Mouse (Mus musculus) gastrocnemius, postnatal 36 days (tissue): ENCODE results near the gene Fmo5. TPM values are rescaled to one million over a fixed set of nuclear protein-coding genes. Genes with fewer than 3 reads are reported as not detected.

ENCODE experiments used
- microRNA-seq, 2 experiments: library from miRNA; unstranded; fragments of <30 nt; microRNA quantifications; one replicate each; pipeline ENCODE4 v1.2.0; 2021
- total RNA-seq, 2 experiments: library from RNA; stranded (reverse); gene quantifications; 2 replicates each; pipeline ENCODE4 v1.2.3; 2021

Gene Fmo5
- total RNA-seq, 2 experiments from 2014 or later: 5.2 to 5.8 TPM

Small RNAs within 50 kb of the gene (microRNA-seq; reads per million reads assigned to microRNA genes)
- gene Mir7225: 0 to 0.74 reads per million in 2 experiments

Other genes starting within 250 kb of the Fmo5 start
- not detected for gene Olfr1402, start 206.8 kb upstream of the Fmo5 start, total RNA-seq
- gene Chd1l, start 18.6 kb upstream of the Fmo5 start, total RNA-seq: 10 to 100 TPM in 1 of 2 experiments, 1 to 10 TPM in 1; 9.6 to 10.4 TPM
- gene Prkab2, start 29.4 kb downstream of the Fmo5 start, total RNA-seq: 100 to 1,000 TPM; 178 to 198 TPM
- gene Gm17651, start 45.9 kb downstream of the Fmo5 start, total RNA-seq: not detected